Mouse (Mus musculus): ENCODE measurements around the gene Tdp2.

The Tdp2 gene

GRCm38 (mm10) chr13:24882411-24882810 is 50.9 kb downstream of the Tdp2 start:
- no peak for DNase-seq

- no peak for DNase-seq
Measured at GRCm38 (mm10) chr13:24889554-24889953, 58.1 kb downstream of the Tdp2 start.

Measured in layer of hippocampus, adult 9-11 months (tissue).